Mouse (Mus musculus): ENCODE data around the gene Thnsl1. TPM values are rescaled to one million over a fixed set of nuclear protein-coding genes. Genes with fewer than 3 reads are reported as not detected.
"Not testable (repeated sequence)": the region's sequence is repeated elsewhere in the genome, so short reads cannot be mapped to it uniquely, and the experiment has no call there.

Gene Thnsl1
- polyA plus RNA-seq, 1 experiment = 2.7 TPM

- DNase-seq (ENCODE audit: low read depth, low spot score) = peak; percentile 98
- WGBS = 31% methylated on average over 9 of the region's 9 CpGs
These were observed 29.5 kb downstream of the Thnsl1 start for GRCm38 (mm10) chr2:21234871-21235648.

- no peak for DNase-seq (ENCODE audit: low read depth, low spot score)
- WGBS = 79% methylated on average over 4 of the region's 4 CpGs
These were observed 30.4 kb downstream of the Thnsl1 start for GRCm38 (mm10) chr2:21235844-21236386.

GRCm38 (mm10) chr2:21236846-21237245 is 31.3 kb downstream of the Thnsl1 start:
- 40% methylated on average over 5 of the region's 5 CpGs for WGBS
- DNase-seq (ENCODE audit: low read depth, low spot score) = no peak

- not testable (repeated sequence) for DNase-seq (ENCODE audit: low read depth, low spot score)
- WGBS = 56% methylated on average over 5 of the region's 6 CpGs
These were observed 38.6 kb downstream of the Thnsl1 start for GRCm38 (mm10) chr2:21244104-21244503.

- 51% methylated on average over 4 of the region's 4 CpGs for WGBS
- no peak for DNase-seq (ENCODE audit: low read depth, low spot score)
These were observed 39.5 kb downstream of the Thnsl1 start for GRCm38 (mm10) chr2:21244986-21245385.

GRCm38 (mm10) chr2:21245477-21246102 is 40.1 kb downstream of the Thnsl1 start:
- no peak for DNase-seq (ENCODE audit: low read depth, low spot score)
- whole genome bisulfite sequencing = 63% methylated on average over 2 of the region's 2 CpGs

GRCm38 (mm10) chr2:21253644-21254043 is 48.1 kb downstream of the Thnsl1 start:
- DNase-seq (ENCODE audit: low read depth, low spot score) = no peak
- 62% methylated on average over 3 of the region's 3 CpGs for WGBS

GRCm38 (mm10) chr2:21254308-21254707 is 48.8 kb downstream of the Thnsl1 start:
- DNase-seq (ENCODE audit: low read depth, low spot score) = no peak

- 34% methylated on average over 4 of the region's 4 CpGs for WGBS
These were observed 52.8 kb downstream of the Thnsl1 start for GRCm38 (mm10) chr2:21258281-21258680.

GRCm38 (mm10) chr2:21259081-21259480 is 53.6 kb downstream of the Thnsl1 start:
- peak; percentile 94 for DNase-seq (ENCODE audit: low read depth, low spot score)
- 16% methylated on average over 5 of the region's 5 CpGs for WGBS

More at GRCm38 (mm10) chr2:21258281-21258680, 52.8 kb downstream of the Thnsl1 start:
- DNase-seq (ENCODE audit: low read depth, low spot score) = no peak

- no peak for DNase-seq (ENCODE audit: low read depth, low spot score)
- WGBS = 81% methylated on average over 4 of the region's 4 CpGs
These were observed 54.5 kb downstream of the Thnsl1 start for GRCm38 (mm10) chr2:21260060-21260459.

- peak; percentile 76 for DNase-seq (ENCODE audit: low read depth, low spot score)
- WGBS = 8% methylated on average over 4 of the region's 4 CpGs
These were observed 56.0 kb downstream of the Thnsl1 start for GRCm38 (mm10) chr2:21261370-21262006.

GRCm38 (mm10) chr2:21264031-21264430 is 58.5 kb downstream of the Thnsl1 start:
- WGBS = 79% methylated on average over 4 of the region's 4 CpGs
- no peak for DNase-seq (ENCODE audit: low read depth, low spot score)

Other genes starting within 250 kb of the Thnsl1 start
- gene Arhgap21, start 236.8 kb upstream of the Thnsl1 start, polyA plus RNA-seq (2012; rRNA removed) = 10.5 and 21.4 TPM in 2 replicates
- gene Enkur, start 359 bp upstream of the Thnsl1 start, polyA plus RNA-seq (2012; rRNA removed) = 0.20 and 0.21 TPM in 2 replicates
- gene Gpr158, start 161.8 kb downstream of the Thnsl1 start, polyA plus RNA-seq (2012; rRNA removed) = not detected in 2 replicates

Measured in large intestine, adult 2 months (tissue).